Mouse (Mus musculus) lung, embryonic 16.5 days (tissue): ENCODE data around the gene Ndufs2. TPM values are rescaled to one million over a fixed set of nuclear protein-coding genes. Genes with fewer than 3 reads are reported as not detected.
A peak's percentile ranks its signal among the peaks of the same experiment; 100 is the strongest.

Source experiments
- ATAC-seq: fragments of 200-750 bp; cut with Nextera tagmentation; 2 replicates; pipeline ENCODE4 v1.8.0; 2017; ENCODE audit warnings: low read depth, mild to moderate bottlenecking, moderate library complexity
- H3K27ac ChIP-seq: fragments of 300-500 bp; sonication (generic); 2 replicates; pipeline ENCODE4 v1.5.1; 2014; ENCODE audit warnings: mild to moderate bottlenecking, control low read depth, low read length
- H3K27me3 ChIP-seq: fragments of 300-500 bp; sonication (generic); 2 replicates; pipeline ENCODE4 v1.6.1; 2014; ENCODE audit warnings: low read depth, low read length, mixed read lengths; ENCODE audit not compliant: control insufficient read depth, insufficient read depth
- H3K36me3 ChIP-seq: fragments of 300-500 bp; sonication (generic); 2 replicates; pipeline ENCODE4 v1.6.1; 2014; ENCODE audit warnings: low read length; ENCODE audit not compliant: control insufficient read depth, insufficient read depth
- H3K4me1 ChIP-seq: fragments of 300-500 bp; sonication (generic); replicated peaks from 2 replicates; pipeline ENCODE4 v1.6.1; 2014; ENCODE audit warnings: low read length, mixed read lengths; ENCODE audit not compliant: control insufficient read depth, insufficient read depth
- H3K4me2 ChIP-seq: fragments of 300-500 bp; sonication (generic); 2 replicates; pipeline ENCODE4 v1.6.1; 2014; ENCODE audit warnings: low read depth, low read length, control low read depth
- H3K4me3 ChIP-seq: fragments of 300-500 bp; sonication (generic); 2 replicates; pipeline ENCODE4 v1.5.1; 2014; ENCODE audit warnings: mild to moderate bottlenecking, low read length, control low read depth
- H3K9ac ChIP-seq: fragments of 300-500 bp; sonication (generic); 2 replicates; pipeline ENCODE4 v1.6.1; 2014; ENCODE audit warnings: low read length, control low read depth
- H3K9me3 ChIP-seq: fragments of 300-500 bp; sonication (generic); 2 replicates; pipeline ENCODE4 v1.6.1; 2016; ENCODE audit warnings: low read length; ENCODE audit not compliant: control insufficient read depth
- WGBS: fragments of 180-500 bp; shearing (Covaris S2); extraction: QIAGEN DNeasy Blood & Tissue Kit; methylation state at CpG from one replicate; pipeline ENCODE4 v1.1.7; 2014; 5-methylcytosine and 5-hydroxymethylcytosine counted together
- polyA plus RNA-seq: library from polyadenylated mRNA; unstranded; fragments of >200 nt; fragmentation: Nextera tagmentation; extraction: Ambion mirVana; gene quantifications from 2 replicates; pipeline ENCODE4 v1.2.1, GENCODE M21; 2015

Gene Ndufs2
- polyA plus RNA-seq, 1 experiment from 2014 or later, result 230 TPM

GRCm38 (mm10) chr1:171227879-171228278, 23.3 kb downstream of the Ndufs2 start:
- no peak for ATAC-seq
- Histone ChIP-seq H3K4me3 (no peak overlapping the region), H3K36me3 (no peaks in the 10 kb centered on the region), H3K9ac (no peak overlapping the region), H3K27me3 (no peaks in the 10 kb centered on the region), H3K4me1 (no peaks in the 10 kb centered on the region), H3K9me3 (no peaks in the 10 kb centered on the region), H3K27ac (no peak overlapping the region), H3K4me2 (no peak overlapping the region)
- WGBS, result 79% methylated on average over 1 of the region's 1 CpGs

- Histone ChIP-seq H3K27ac (no peak overlapping the region), H3K9me3 (no peaks in the 10 kb centered on the region), H3K4me1 (no peaks in the 10 kb centered on the region; the same call in 1 of the 2 replicates), H3K36me3 (no peaks in the 10 kb centered on the region), H3K4me2 (no peak overlapping the region), H3K27me3 (no peaks in the 10 kb centered on the region), H3K9ac (no peak overlapping the region), H3K4me3 (no peak overlapping the region)
- ATAC-seq, result no peak
- WGBS, result 58% methylated on average over 4 of the region's 4 CpGs
These were observed 24.4 kb downstream of the Ndufs2 start for GRCm38 (mm10) chr1:171226780-171227179.

GRCm38 (mm10) chr1:171224857-171225256, 26.3 kb downstream of the Ndufs2 start, which contains the start of gene Apoa2:
TSS of gene Apoa2 (plus strand) at chr1:171225054.
- Histone ChIP-seq H3K4me3 (no peak within 1 kb of the TSS), H3K9ac (no peak within 1 kb of the TSS), H3K4me1 (peaks cover 9% of the 10 kb centered on the region), H3K27me3 (no peaks in the 10 kb centered on the region), H3K36me3 (peaks cover 2% of the 10 kb centered on the region), H3K4me2 (no peak within 1 kb of the TSS), H3K27ac (no peak within 1 kb of the TSS), H3K9me3 (no peaks in the 10 kb centered on the region)
- 65% methylated on average over 5 of the region's 5 CpGs for WGBS
- no peak for ATAC-seq

DNA sequence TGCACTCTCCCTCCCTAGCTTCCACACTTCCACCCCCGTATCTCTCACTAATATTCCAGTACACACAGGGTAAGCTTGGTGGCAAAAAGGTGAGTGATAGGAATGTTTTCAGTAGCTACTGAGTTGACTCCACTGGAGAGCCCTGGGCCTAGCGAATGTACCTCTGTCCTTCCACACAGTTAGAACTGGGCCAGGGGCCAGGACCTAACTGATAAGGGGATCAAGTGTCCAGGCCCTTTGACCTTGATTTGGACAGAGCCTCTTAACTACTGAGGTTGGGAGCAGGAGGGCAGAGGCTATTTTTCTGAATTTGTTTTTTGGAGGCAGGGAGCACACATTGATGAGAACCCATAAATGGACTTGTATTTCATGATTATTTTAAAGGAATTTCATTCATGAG, 27.4 kb downstream of the Ndufs2 start:
- ATAC-seq, result no peak
- H3K4me3 ChIP-seq, result no peak overlapping the region
- H3K36me3 ChIP-seq, result peaks cover 10% of the 10 kb centered on the region
- no peak overlapping the region for H3K9ac ChIP-seq
- H3K27me3 ChIP-seq, result no peaks in the 10 kb centered on the region
- H3K27ac ChIP-seq, result no peak overlapping the region
- H3K4me1 ChIP-seq, result peaks cover 9% of the 10 kb centered on the region
- 61% methylated on average over 2 of the region's 2 CpGs for WGBS
- no peak overlapping the region for H3K4me2 ChIP-seq
- no peaks in the 10 kb centered on the region for H3K9me3 ChIP-seq

DNA sequence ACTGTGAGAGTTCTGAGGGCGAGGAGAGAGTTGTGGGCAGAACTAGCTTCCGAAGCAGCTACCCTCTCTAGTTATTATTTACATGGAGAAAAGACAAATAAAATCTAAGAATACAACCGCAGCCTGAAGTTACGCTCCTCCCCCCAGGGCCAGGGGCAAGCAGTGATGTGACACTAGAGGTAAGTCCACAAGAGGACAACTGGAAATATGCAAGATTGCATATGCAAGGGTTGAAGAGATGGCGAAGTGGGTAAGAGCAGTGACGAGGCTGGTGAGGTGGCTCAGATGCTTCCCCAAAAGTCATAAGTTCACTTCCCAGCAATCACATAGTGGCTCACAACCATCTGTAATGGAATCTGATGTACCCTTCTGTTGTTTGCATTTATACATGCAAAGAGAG, 28.0 kb downstream of the Ndufs2 start:
- WGBS, result 69% methylated on average over 6 of the region's 6 CpGs
- no peak for ATAC-seq
- Histone ChIP-seq H3K9ac (peak overlapping the region; percentile 67), H3K4me3 (peak overlapping the region; percentile 77), H3K27me3 (no peaks in the 10 kb centered on the region), H3K4me2 (peak overlapping the region; percentile 57), H3K9me3 (no peaks in the 10 kb centered on the region), H3K4me1 (peaks cover 9% of the 10 kb centered on the region), H3K27ac (peak overlapping the region; percentile 82), H3K36me3 (peaks cover 10% of the 10 kb centered on the region)

- H3K4me1 ChIP-seq, result peaks cover 9% of the 10 kb centered on the region
- peak within 1 kb of the TSS; percentile 77 for H3K4me3 ChIP-seq
- H3K9ac ChIP-seq, result peak within 1 kb of the TSS; percentile 67
- WGBS, result under 1% methylated on average over 28 of the region's 28 CpGs
- peaks cover 10% of the 10 kb centered on the region for H3K36me3 ChIP-seq
- peak within 1 kb of the TSS; percentile 73 for H3K4me2 ChIP-seq
- peak; percentile 99 for ATAC-seq
- no peaks in the 10 kb centered on the region for H3K27me3 ChIP-seq
- H3K9me3 ChIP-seq, result no peaks in the 10 kb centered on the region
- H3K27ac ChIP-seq, result peak within 1 kb of the TSS; percentile 82
These were observed 28.7 kb downstream of the Ndufs2 start, which contains the start of gene Tomm40l for GRCm38 (mm10) chr1:171222238-171223155. TSS of gene Tomm40l (minus strand) at chr1:171222514.

DNA sequence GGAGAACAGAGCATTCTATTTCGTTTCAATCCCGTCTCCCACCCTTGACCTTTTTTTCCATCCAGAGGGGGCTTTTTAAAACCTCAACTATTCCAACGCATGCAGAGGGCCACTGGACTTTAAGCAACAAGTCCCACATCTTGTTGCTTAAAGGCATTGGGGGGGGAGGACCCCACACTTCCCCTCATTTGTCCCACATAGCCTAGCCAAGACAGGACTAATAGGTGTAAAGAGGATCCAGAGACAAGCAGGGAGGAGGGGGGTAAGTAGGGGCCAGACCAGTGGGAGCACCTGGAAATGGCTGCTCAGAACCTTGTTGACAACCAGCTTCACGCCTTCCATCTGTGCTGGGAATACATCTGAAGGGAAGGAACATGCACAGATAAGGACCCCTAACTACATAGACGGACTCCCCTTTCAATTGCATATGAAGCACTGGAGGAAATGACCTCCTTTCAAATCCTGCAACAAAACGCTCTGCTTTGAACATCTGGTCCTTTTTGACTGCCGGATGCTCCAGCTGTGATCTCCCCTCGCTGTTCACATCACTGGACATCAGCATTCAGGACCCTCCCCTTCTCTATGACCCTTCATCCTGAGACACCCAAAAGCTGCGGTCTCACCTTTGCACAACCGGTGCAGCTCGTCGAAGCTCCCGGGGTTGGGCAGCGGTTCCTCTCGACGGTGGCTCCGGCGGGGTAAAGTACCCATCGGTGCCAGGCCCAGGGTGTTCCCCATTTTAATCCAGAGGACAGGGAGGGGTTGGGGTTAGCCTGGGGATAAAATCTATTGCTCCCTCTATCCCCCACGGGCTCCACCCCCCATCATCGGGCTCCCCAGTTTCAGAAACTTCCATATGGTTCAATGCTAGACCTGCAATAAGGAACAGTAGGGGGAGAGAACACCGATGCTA, 29.7 kb downstream of the Ndufs2 start:
- no peak; the same call in 1 of the 2 replicates for ATAC-seq
- Histone ChIP-seq H3K27ac (peak overlapping the region; percentile 36; the same call in 1 of the 2 replicates), H3K36me3 (peaks cover 10% of the 10 kb centered on the region), H3K4me3 (peak overlapping the region; percentile 77), H3K4me2 (peak overlapping the region; percentile 73), H3K4me1 (peaks cover 9% of the 10 kb centered on the region), H3K27me3 (no peaks in the 10 kb centered on the region), H3K9me3 (no peaks in the 10 kb centered on the region), H3K9ac (peak overlapping the region; percentile 58)
- 4% methylated on average over 22 of the region's 22 CpGs for WGBS

GRCm38 (mm10) chr1:171220871-171221270, 30.3 kb downstream of the Ndufs2 start:
- Histone ChIP-seq H3K4me2 (peak overlapping the region; percentile 73), H3K9ac (0 out of 2 replicates have a peak overlapping the region, but pooled peaks have one; percentile 10), H3K27ac (no peak overlapping the region), H3K27me3 (no peaks in the 10 kb centered on the region), H3K4me3 (peak overlapping the region; percentile 77; the same call in 1 of the 2 replicates), H3K4me1 (peaks cover 9% of the 10 kb centered on the region), H3K36me3 (peaks cover 10% of the 10 kb centered on the region), H3K9me3 (no peaks in the 10 kb centered on the region)
- 6% methylated on average over 10 of the region's 10 CpGs for WGBS
- 0 out of 2 replicates have a peak, but pooled peaks have one; percentile 9 for ATAC-seq
